Mouse (Mus musculus): Measurements from ENCODE around the gene Olfr1333. TPM values are rescaled to one million over a fixed set of nuclear protein-coding genes. Genes with fewer than 3 reads are reported as not detected.
"Not testable (repeated sequence)": the region's sequence is repeated elsewhere in the genome, so short reads cannot be mapped to it uniquely, and the experiment has no call there.

Gene Olfr1333
- not detected for total RNA-seq (2021)

DNA sequence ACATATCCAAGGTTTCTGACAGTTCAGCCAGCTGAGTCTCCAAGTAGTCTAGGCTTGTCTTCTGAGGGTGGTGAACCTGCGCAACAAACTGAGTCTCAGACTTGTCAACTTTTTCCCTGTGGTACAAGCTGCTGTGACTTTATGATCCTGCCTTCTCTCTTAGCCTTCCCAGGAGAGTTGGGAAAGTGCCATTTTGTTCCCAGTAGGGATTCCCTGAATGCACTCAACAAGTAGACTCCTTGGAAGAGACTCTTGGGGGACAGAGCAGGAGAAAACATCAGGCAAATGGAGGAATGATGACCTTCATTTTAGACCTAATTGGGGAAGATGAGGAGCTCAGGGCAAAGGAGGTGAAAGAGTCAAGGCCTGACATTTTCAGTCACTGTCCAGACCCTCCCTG, at the start of gene Olfr1333:
TSS of gene Olfr1333 (minus strand) at position 101 of the 400 bp plus-strand sequence.
- intact Hi-C loops (cut with DNase I) = no loop called here
- DNase-seq (ENCODE audit: extremely low spot score in 1 of 2, low spot score in 2 of 2) = no peak

DNA sequence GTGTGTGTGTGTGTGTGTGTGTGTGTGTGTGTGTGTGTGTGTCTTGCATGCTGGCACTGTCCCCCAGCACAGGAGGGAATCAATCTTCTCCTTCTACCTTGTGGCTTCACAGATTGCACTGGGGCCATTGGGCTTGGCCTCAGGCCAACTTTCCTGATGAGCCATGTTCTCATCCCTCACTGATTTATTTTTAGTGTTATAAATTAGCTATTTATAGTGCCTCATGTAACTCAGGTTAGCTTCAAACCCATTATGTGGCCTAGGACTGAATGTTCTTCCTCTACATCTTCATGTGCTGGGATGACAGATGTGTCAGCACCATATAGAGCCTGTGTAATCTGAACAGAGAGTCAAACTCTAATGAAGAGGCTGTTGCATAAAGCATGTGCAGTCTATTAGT, 31.5 kb upstream of the Olfr1333 start:
- intact Hi-C loops (cut with DNase I) = no loop called here
- no peak for DNase-seq (ENCODE audit: extremely low spot score in 1 of 2, low spot score in 2 of 2)

DNA sequence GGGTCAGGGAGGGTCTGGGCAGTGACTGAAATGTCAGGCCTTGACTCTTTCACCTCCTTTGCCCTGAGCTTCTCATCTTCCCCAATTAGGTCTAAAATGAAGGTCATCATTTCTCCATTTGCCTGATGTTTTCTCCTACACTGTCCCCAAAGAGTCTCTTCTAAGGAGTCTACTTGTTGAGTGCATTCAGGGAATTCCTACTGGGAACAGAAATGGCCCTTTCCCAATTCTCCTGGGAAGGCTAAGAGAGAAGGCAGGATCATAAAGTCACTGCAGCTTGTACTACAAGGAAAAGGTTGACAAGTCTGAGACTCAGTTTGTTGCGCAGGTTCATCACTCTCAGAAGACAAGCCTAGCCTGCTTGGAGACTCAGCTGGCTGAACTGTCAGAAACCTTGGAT, 28.3 kb upstream of the Olfr1333 start, which contains the start of gene Olfr1331:
TSS of gene Olfr1331 (plus strand) at position 301 of the 400 bp plus-strand sequence.
- DNase-seq (ENCODE audit: extremely low spot score in 1 of 2, low spot score in 2 of 2) = no peak
- intact Hi-C loops (cut with DNase I) = no loop called here

DNA sequence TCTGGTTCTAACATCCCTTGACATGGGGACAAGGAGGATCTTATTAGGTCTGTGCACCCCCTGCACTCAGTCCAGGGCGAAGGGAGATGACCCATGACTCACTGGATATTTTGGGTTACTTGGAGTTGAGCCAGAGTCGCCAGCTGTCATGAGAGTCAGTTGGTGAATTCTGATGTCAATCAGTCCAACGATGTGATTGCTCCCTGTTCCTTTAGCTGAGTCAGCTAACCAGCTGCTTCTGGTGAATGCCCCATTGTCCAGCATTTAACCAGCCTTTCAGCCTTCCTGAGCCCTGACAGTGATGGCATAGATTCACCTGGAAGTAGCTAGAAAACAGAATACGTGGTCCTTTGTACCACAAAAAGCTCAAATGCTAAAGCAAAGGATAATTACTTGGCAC, 26.6 kb upstream of the Olfr1333 start:
- DNase-seq (ENCODE audit: extremely low spot score in 1 of 2, low spot score in 2 of 2) = peak in 1 of 2 experiments; percentile 14
- intact Hi-C loops (cut with DNase I) = no loop called here

DNA sequence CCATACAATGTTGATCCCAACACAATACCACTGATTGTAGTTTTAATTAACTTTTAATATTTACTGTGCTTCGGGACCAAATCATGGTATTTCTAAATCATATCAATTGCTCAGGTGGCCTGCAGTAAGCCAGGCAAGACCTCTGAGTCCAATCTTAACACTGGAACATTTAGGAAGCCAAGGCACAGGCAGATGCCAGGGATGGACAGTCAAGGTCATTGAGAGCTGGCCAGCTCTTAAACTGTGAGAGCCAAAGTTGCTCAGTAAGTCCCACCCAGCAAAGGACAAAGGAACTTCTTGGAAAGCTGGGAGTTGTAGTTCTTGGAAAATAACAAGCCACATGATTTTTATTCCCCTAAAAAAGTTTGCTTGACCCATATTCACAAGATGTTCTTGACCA, 25.7 kb upstream of the Olfr1333 start:
- no peak for DNase-seq (ENCODE audit: extremely low spot score in 1 of 2, low spot score in 2 of 2)
- intact Hi-C loops (cut with DNase I) = no loop called here

DNA sequence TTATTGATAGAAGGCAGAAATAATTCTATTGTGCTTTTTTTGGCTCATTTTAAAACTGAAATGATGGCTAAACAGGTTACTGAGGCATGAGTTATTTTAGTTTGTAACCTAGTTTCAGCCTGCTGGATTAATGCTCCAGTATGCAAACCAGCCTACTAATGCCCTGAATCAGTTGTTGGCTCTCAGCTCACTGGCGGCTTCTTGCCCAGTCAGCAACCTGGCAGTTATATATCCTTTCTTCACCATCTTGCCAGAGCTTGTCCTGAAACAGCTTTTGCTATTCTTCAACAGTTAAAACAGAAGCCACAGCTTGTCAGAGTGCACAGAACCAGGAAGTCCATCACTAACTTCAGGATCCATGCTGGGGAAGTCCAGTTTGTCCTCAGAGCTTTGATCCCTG, 17.2 kb downstream of the Olfr1333 start:
- intact Hi-C loops (cut with DNase I) = no loop called here
- no peak for DNase-seq (ENCODE audit: extremely low spot score in 1 of 2, low spot score in 2 of 2)

DNA sequence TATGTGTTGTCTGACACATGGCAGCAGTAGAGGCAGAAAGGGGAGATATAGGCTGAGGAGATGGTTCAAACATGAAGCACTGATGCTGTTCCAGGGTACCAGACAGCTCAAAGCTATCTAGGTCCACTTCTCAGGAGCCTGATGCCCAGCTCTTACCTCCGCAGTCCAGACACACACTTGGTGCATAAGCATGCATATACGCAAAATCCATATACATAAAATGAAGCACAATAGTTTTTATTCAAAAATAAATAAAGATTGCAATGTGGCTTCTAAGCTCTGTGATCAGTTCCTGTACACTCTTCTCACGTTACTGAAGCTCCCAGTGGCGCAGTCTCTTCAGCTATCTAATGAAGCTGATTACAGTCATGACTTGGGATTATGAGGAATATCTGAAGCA, 26.2 kb downstream of the Olfr1333 start, which contains the start of gene Olfr1335:
TSS of gene Olfr1335 (minus strand) at position 101 of the 400 bp plus-strand sequence.
- intact Hi-C loops (cut with DNase I) = no loop called here
- DNase-seq (ENCODE audit: extremely low spot score in 1 of 2, low spot score in 2 of 2) = no peak

DNA sequence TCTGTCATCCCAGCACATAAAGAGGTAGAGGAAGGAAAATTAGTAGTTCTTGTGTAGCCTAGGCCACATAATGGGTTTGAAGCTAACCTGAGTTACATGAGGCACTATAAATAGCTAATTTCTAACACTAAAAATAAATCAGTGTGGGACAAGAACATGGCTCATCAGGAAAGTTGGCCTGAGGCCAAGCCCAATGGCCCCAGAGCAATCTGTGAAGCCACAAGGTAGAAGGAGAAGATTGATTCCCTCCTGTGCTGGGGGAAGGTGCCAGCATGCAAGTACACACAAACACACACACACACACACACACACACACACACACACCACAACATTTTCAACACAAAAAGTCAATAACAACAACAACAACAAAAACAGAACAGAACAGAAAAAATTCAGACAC, 43.3 kb downstream of the Olfr1333 start:
- DNase-seq (ENCODE audit: extremely low spot score in 1 of 2, low spot score in 2 of 2); intact Hi-C loops (cut with DNase I): not testable (repeated sequence)

DNA sequence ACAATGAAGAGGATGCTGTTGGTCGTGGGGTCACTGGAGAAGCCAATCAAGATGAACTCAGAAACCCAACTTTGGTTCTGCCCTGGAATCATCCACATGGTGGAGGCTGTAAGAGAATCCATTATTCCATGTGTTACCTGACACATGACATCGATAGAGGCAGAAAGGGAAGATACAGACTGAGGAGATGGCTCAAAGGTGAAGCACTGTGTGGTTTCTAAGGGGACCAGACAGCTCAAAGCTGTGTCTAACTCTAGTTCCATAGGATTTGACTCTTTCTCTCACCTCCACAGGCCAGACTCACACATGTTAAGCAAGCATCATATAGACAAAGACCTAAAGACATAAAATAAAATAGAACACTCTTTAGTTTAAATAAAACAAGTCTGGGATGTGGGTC, 53.6 kb downstream of the Olfr1333 start, which contains the start of gene Olfr1337:
TSS of gene Olfr1337 (minus strand) at position 101 of the 400 bp plus-strand sequence.
- intact Hi-C loops (cut with DNase I) = no loop called here
- no peak for DNase-seq (ENCODE audit: extremely low spot score in 1 of 2, low spot score in 2 of 2)

Other genes with a start within 250 kb of the Olfr1333 start
- gene Cfap57, start 215.5 kb downstream of the Olfr1333 start, total RNA-seq (2021) = 1 to 10 TPM in 1 of 2 experiments, under 1 TPM in 1; 0.90 to 1.1 TPM
- 10 to 100 TPM; 48.3 to 54.4 TPM for gene Ebna1bp2, start 215.5 kb downstream of the Olfr1333 start, total RNA-seq (2021)
- not detected for gene Olfr62, start 177.3 kb downstream of the Olfr1333 start, total RNA-seq (2021)
- not detected for gene Olfr1342, start 143.5 kb downstream of the Olfr1333 start, total RNA-seq (2021)
- not detected for gene Olfr1341, start 132.8 kb downstream of the Olfr1333 start, total RNA-seq (2021)
- not detected for gene Olfr1340, start 116.1 kb downstream of the Olfr1333 start, total RNA-seq (2021)
- gene Olfr1339, start 104.1 kb downstream of the Olfr1333 start, total RNA-seq (2021) = not detected
- not detected for gene Olfr1338, start 77.5 kb downstream of the Olfr1333 start, total RNA-seq (2021)
- gene Olfr1337, start 53.7 kb downstream of the Olfr1333 start, total RNA-seq (2021) = not detected
- not detected for gene Olfr1335, start 26.3 kb downstream of the Olfr1333 start, total RNA-seq (2021)
- not detected for gene Olfr1331, start 28.4 kb upstream of the Olfr1333 start, total RNA-seq (2021)
- not detected for gene Olfr1330, start 52.3 kb upstream of the Olfr1333 start, total RNA-seq (2021)
- gene Olfr1329, start 81.2 kb upstream of the Olfr1333 start, total RNA-seq (2021) = not detected
- gene Olfr1328, start 102.3 kb upstream of the Olfr1333 start, total RNA-seq (2021) = not detected
- under 1 TPM in 1 of 2 experiments, not detected in 1; 0.92 TPM for gene Lao1, start 125.3 kb upstream of the Olfr1333 start, total RNA-seq (2021)